Mouse (Mus musculus) testis, adult 2 months (tissue): ENCODE results near the gene Phactr2.

Experiments
- CTCF ChIP-seq: fragments of 200-500 bp; IDR thresholded peaks from 2 replicates; pipeline ENCODE4 v1.5.1; 2012; ENCODE audit warnings: low read depth, mild to moderate bottlenecking, inconsistent platforms, low read length, moderate library complexity; ENCODE audit not compliant: control insufficient read depth, insufficient read depth, insufficient replicate concordance
- POLR2A ChIP-seq: fragments of 200-500 bp; IDR thresholded peaks from 2 replicates; pipeline ENCODE4 v1.6.1; 2012; ENCODE audit warnings: low read depth, mild to moderate bottlenecking, inconsistent platforms, low read length, moderate library complexity; ENCODE audit not compliant: control insufficient read depth

- TF ChIP-seq CTCF (peak; percentile 30; the same call in 1 of the 2 replicates), POLR2A (no peak)
Observed at GRCm38 (mm10) chr10:13429766-13430165, 44.4 kb downstream of the Phactr2 start.
